Mouse (Mus musculus): Measurements from ENCODE around the gene Ank3. TPM values are rescaled to one million over a fixed set of nuclear protein-coding genes. Genes with fewer than 3 reads are reported as not detected.

The Ank3 gene
- total and polyA plus RNA-seq, 3 experiments, result 3.2 to 6.7 TPM; not detected in 1

DNA sequence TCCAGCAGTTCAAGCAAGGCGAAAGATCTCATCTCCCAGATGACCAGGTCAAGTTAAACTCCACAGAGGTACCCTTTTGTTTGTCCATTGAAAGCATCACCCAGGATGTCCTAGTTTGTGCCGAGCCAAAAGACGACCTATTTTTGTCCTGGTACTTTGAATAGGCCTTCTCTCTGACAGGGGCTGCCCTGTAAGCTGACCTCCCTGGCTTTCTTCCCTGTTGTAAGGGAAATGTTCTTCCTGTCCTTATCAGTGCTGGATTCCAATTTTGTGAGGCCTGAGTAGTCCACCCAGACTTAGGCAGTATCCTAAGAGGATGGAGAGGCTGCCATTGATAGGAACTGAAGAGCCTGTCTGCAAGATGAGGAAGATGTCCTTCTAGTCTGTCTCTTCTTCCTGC is 244.9 kb downstream of the Ank3 start:
- no peak overlapping the region for H3K27ac ChIP-seq (ENCODE audit: control insufficient read depth, low read depth, low read length)
- no peak overlapping the region for H3K4me3 ChIP-seq (ENCODE audit: control insufficient read depth in 1 of 2, insufficient read depth in 1 of 2, low read depth in 2 of 2, low read length in 2 of 2)
- no peaks in the 10 kb centered on the region for H3K4me1 ChIP-seq (ENCODE audit: control insufficient read depth in 1 of 2, insufficient read depth in 2 of 2, low read length in 2 of 2)

DNA sequence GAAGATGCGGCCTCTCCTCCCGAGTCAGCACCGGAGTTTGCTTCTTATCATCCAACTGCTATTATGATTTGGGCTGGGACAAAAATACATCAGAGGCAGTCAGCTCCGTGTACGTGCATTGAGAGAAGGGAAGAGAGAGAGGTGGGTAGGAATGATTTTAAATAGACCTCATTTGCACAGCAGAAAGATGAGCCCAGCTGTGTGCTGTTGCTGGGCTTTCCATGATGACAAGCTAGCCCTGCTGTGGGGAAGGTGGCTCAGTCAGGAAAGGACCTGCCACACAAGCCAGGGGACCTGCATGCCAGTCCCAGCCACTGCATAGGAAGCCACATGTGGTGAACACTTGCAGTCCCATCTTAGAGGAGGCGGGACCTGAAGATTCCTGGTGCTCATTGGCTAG is 245.4 kb downstream of the Ank3 start:
- no peak for TF ChIP-seq MAX (IDR thresholded peaks at IDR 0.05; ENCODE audit: low read length)
- Histone ChIP-seq H3K36me3 (ENCODE audit: control insufficient read depth in 1 of 2, insufficient read depth in 2 of 2, low read length in 2 of 2) (no peaks in the 10 kb centered on the region), H3K9me3 (replicated peaks; ENCODE audit: insufficient read depth, low read length) (no peaks in the 10 kb centered on the region), H3K9ac (ENCODE audit: control insufficient read depth, low read depth, low read length, poor library complexity, severe bottlenecking) (no peak overlapping the region), H3K27me3 (ENCODE audit: control insufficient read depth in 1 of 2, insufficient read depth in 2 of 2, low read length in 2 of 2) (no peaks in the 10 kb centered on the region), H3K4me3 (ENCODE audit: control insufficient read depth in 1 of 2, insufficient read depth in 1 of 2, low read depth in 2 of 2, low read length in 2 of 2) (no peak overlapping the region), H3K79me2 (ENCODE audit: control insufficient read depth, insufficient read depth, low read length, poor library complexity) (no peaks in the 10 kb centered on the region), H3K4me1 (ENCODE audit: control insufficient read depth in 1 of 2, insufficient read depth in 2 of 2, low read length in 2 of 2) (no peaks in the 10 kb centered on the region), H3K27ac (ENCODE audit: control insufficient read depth, low read depth, low read length) (no peak overlapping the region)
- DNase-seq (ENCODE audit: low read depth, low spot score), result no peak

More for the DNA sequence above, 244.9 kb downstream of the Ank3 start:
- DNase-seq (ENCODE audit: low read depth, low spot score), result no peak
- Histone ChIP-seq H3K9ac (ENCODE audit: control insufficient read depth, low read depth, low read length, poor library complexity, severe bottlenecking) (no peak overlapping the region), H3K36me3 (ENCODE audit: control insufficient read depth in 1 of 2, insufficient read depth in 2 of 2, low read length in 2 of 2) (no peaks in the 10 kb centered on the region), H3K79me2 (ENCODE audit: control insufficient read depth, insufficient read depth, low read length, poor library complexity) (no peaks in the 10 kb centered on the region), H3K27me3 (ENCODE audit: control insufficient read depth in 1 of 2, insufficient read depth in 2 of 2, low read length in 2 of 2) (no peaks in the 10 kb centered on the region), H3K9me3 (replicated peaks; ENCODE audit: insufficient read depth, low read length) (no peaks in the 10 kb centered on the region)
- TF ChIP-seq GATA1 (IDR thresholded peaks at IDR 0.05; ENCODE audit: low read depth, low read length) (no peak), MEF2A (IDR thresholded peaks at IDR 0.05; ENCODE audit: extremely low read depth, insufficient replicate concordance, low read depth, low read length, poor library complexity, severe bottlenecking) (no peak), SMC3 (IDR thresholded peaks at IDR 0.05; ENCODE audit: low read depth, low read length) (no peak)

DNA sequence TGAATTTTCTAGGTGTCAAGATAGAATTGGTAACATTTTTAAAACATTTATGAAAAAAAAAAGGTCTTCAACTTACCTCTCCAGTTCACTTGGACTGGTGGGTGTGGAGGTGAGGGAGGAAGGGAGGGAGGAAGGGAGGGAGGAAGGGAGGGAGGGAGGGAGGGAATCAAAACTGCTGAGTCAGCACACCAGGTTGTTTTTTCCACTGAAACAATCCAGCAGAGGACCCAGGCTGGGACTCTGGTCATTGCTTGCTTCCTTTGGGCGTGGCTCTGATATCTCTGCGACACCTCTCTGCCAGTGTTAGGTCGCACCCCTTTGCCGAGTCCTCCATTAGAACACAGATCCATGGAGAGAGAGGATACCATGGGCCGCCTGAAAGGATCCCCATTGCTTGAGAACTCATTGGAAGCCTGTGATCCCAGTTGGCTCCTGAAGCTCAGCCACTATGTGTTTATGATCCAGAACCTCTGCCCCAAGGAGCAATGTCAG is 246.8 kb downstream of the Ank3 start:
- no peak overlapping the region for H3K27ac ChIP-seq (ENCODE audit: control insufficient read depth, low read depth, low read length)
- no peak overlapping the region for H3K9ac ChIP-seq (ENCODE audit: control insufficient read depth, low read depth, low read length, poor library complexity, severe bottlenecking)
- no peaks in the 10 kb centered on the region for H3K27me3 ChIP-seq (ENCODE audit: control insufficient read depth in 1 of 2, insufficient read depth in 2 of 2, low read length in 2 of 2)
- no peaks in the 10 kb centered on the region for H3K79me2 ChIP-seq (ENCODE audit: control insufficient read depth, insufficient read depth, low read length, poor library complexity)
- DNase-seq (ENCODE audit: low read depth, low spot score), result no peak
- no peak overlapping the region for H3K4me3 ChIP-seq (ENCODE audit: control insufficient read depth in 1 of 2, insufficient read depth in 1 of 2, low read depth in 2 of 2, low read length in 2 of 2)
- H3K9me3 ChIP-seq (replicated peaks; ENCODE audit: insufficient read depth, low read length), result no peaks in the 10 kb centered on the region
- no peak for TF ChIP-seq MEF2A (IDR thresholded peaks at IDR 0.05; ENCODE audit: extremely low read depth, insufficient replicate concordance, low read depth, low read length, poor library complexity, severe bottlenecking)
- TF ChIP-seq ETS1 (IDR thresholded peaks at IDR 0.05; ENCODE audit: low read depth, low read length), result no peak
- peak; percentile 50; the same call in 1 of the 2 replicates for TF ChIP-seq MAFK (IDR thresholded peaks at IDR 0.05; ENCODE audit: borderline replicate concordance, low read depth, low read length)
- no peak for TF ChIP-seq MYC (IDR thresholded peaks at IDR 0.05; ENCODE audit: low read depth, low read length)
- TF ChIP-seq CHD1 (IDR thresholded peaks at IDR 0.05; ENCODE audit: low read depth, low read length), result no peak
- no peak for TF ChIP-seq CTCF (IDR thresholded peaks at IDR 0.05 in 2 of 3, conservative IDR thresholded peaks at IDR 0.05 in 1 of 3; ENCODE audit: control insufficient read depth in 1 of 3, insufficient read depth in 1 of 3, low read depth in 2 of 3, low read length in 3 of 3, poor library complexity in 1 of 3, severe bottlenecking in 1 of 3)
- TF ChIP-seq ZC3H11A (IDR thresholded peaks at IDR 0.05; ENCODE audit: low read depth, low read length), result no peak
- H3K4me1 ChIP-seq (ENCODE audit: control insufficient read depth in 1 of 2, insufficient read depth in 2 of 2, low read length in 2 of 2), result no peaks in the 10 kb centered on the region
- no peaks in the 10 kb centered on the region for H3K36me3 ChIP-seq (ENCODE audit: control insufficient read depth in 1 of 2, insufficient read depth in 2 of 2, low read length in 2 of 2)

All from MEL (cell line).